Mouse (Mus musculus) kidney, adult 2 months (tissue): ENCODE data around the gene Gm4894. TPM values are rescaled to one million over a fixed set of nuclear protein-coding genes. Genes with fewer than 3 reads are reported as not detected.

ENCODE experiments used
- DNase-seq: peaks from one replicate; pipeline ENCODE4 v3.0.0; 2021
- H3K27ac ChIP-seq: fragments of 200-500 bp; 2 replicates; pipeline ENCODE4 v1.5.1; 2012; ENCODE audit warnings: low read depth, low read length, control low read depth, inconsistent platforms; ENCODE audit not compliant: insufficient read depth
- H3K27me3 ChIP-seq: fragments of 200-500 bp; replicated peaks from 2 replicates; pipeline ENCODE4 v1.6.1; 2012; ENCODE audit warnings: mild to moderate bottlenecking, moderate library complexity, low read length, inconsistent platforms; ENCODE audit not compliant: control insufficient read depth, insufficient read depth
- H3K36me3 ChIP-seq: fragments of 200-500 bp; 2 replicates; pipeline ENCODE4 v1.6.1; 2012; ENCODE audit warnings: mild to moderate bottlenecking, moderate library complexity, low read length, inconsistent platforms; ENCODE audit not compliant: control insufficient read depth, insufficient read depth
- H3K4me1 ChIP-seq: fragments of 200-500 bp; 2 replicates; pipeline ENCODE4 v1.6.1; 2011; ENCODE audit warnings: low read length; ENCODE audit not compliant: control insufficient read depth, insufficient read depth
- H3K4me3 ChIP-seq: fragments of 200-500 bp; 2 replicates; pipeline ENCODE4 v1.5.1; 2011; ENCODE audit warnings: mild to moderate bottlenecking, low read depth, low read length, control low read depth; ENCODE audit not compliant: insufficient read depth
- CTCF ChIP-seq: fragments of 200-500 bp; conservative IDR thresholded peaks from 2 replicates; pipeline ENCODE4 v1.5.1; 2011; ENCODE audit warnings: low read depth, mild to moderate bottlenecking, control low read depth, low read length, moderate library complexity, mixed read lengths; ENCODE audit not compliant: insufficient read depth, insufficient read length
- POLR2A ChIP-seq: fragments of 200-500 bp; IDR thresholded peaks from one replicate; pipeline ENCODE4 v1.6.1; 2011; ENCODE audit warnings: low read depth, low read length, control low read depth
- WGBS: fragments of 180-500 bp; shearing (Covaris S2); methylation state at CpG from one replicate; pipeline ENCODE4 v1.1.7; 2018; 5-methylcytosine and 5-hydroxymethylcytosine counted together
- polyA plus RNA-seq: library from polyadenylated mRNA; depleted of rRNA; stranded (reverse); fragments of >200 nt; gene quantifications from 2 replicates; pipeline ENCODE4 v1.2.3, GENCODE M21; 2012; rRNA removed

The Gm4894 gene
- polyA plus RNA-seq, 1 experiment, result not detected

DNA sequence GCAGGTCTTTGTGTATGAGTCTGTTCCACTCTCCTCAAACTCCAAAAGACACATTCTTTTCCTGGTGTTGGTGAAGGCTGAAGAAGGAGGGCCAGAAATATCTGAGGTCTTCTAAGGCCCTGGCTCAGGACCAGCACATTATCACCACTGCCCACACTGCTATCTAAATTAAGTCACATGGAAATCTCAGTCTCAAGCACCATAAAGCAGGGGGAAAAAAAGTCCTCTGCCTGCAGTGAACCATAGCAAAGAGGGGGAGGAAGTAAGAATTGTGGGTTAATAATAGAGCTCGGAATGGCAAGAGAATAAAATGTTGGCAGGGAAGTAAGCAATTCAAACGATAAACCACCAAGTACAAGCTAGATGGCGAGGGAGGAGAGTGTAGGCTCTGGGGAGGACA is 57.2 kb downstream of the Gm4894 start:
- Histone ChIP-seq H3K4me1 (no peaks in the 10 kb centered on the region), H3K27me3 (no peaks in the 10 kb centered on the region; the same call in 1 of the 2 replicates), H3K27ac (no peak overlapping the region), H3K4me3 (no peak overlapping the region), H3K36me3 (no peaks in the 10 kb centered on the region)
- 22% methylated on average over 3 of the region's 3 CpGs for WGBS
- DNase-seq, result peak; percentile 17
- TF ChIP-seq CTCF (no peak), POLR2A (no peak)

DNA sequence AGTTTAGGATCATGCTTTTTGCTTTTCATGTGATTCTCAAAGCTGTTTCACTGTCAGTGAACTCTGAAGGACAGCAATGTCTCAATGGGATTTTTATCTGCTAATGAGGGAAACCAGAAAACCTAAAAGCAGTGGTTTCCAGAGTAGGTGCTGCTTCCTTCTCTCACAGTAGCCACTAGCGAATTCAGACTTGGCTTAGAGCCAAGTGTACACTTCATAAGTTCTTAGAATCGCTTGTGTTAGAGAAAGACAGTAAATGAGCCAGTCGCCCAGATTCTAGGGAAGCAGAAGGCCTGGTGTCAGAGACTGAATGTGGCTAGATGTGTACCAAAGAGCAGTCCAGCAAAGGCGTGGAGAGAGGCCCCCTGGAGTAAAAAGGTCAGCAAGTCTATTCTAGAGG is 60.5 kb downstream of the Gm4894 start:
- 46% methylated on average over 4 of the region's 4 CpGs for WGBS
- H3K27me3 ChIP-seq, result no peaks in the 10 kb centered on the region; the same call in 1 of the 2 replicates
- H3K4me3 ChIP-seq, result no peak overlapping the region
- no peak overlapping the region for H3K27ac ChIP-seq
- no peak for TF ChIP-seq CTCF
- TF ChIP-seq POLR2A, result no peak
- H3K36me3 ChIP-seq, result no peaks in the 10 kb centered on the region
- no peaks in the 10 kb centered on the region for H3K4me1 ChIP-seq
- DNase-seq, result no peak

DNA sequence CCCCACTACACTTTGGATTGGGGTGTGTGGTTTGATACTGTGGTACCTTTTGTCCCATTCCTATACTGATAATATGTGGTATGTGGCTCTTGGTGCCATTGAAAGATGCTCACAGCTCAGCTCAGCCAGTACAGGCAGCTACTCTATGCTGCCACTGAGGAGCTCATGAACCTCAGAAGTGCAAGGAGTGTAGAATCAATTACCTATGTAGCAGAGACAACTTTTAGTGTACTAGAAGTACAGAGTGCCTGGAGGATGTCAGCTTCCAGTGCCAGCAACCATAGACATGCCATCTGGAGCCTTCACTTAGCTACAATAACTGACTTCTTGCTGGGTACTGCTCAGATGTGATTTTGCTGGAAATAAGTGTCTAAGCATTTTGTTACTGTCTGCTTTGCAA is 68.3 kb downstream of the Gm4894 start:
- no peak for TF ChIP-seq CTCF
- TF ChIP-seq POLR2A, result no peak
- DNase-seq, result no peak
- no peaks in the 10 kb centered on the region for H3K27me3 ChIP-seq
- H3K27ac ChIP-seq, result no peak overlapping the region
- H3K4me3 ChIP-seq, result no peak overlapping the region
- H3K4me1 ChIP-seq, result no peaks in the 10 kb centered on the region
- no peaks in the 10 kb centered on the region for H3K36me3 ChIP-seq

Other genes with a start within 250 kb of the Gm4894 start
- 10.9 and 11.4 TPM in 2 replicates for gene Zw10, start 194.9 kb upstream of the Gm4894 start, polyA plus RNA-seq
- 0.36 and 0.37 TPM in 2 replicates for gene Tmprss5, start 169.3 kb upstream of the Gm4894 start, polyA plus RNA-seq
- gene Drd2, start 90.1 kb downstream of the Gm4894 start, polyA plus RNA-seq, result 0.12 and 0.44 TPM in 2 replicates
- not detected in 2 replicates for gene Ankk1, start 176.5 kb downstream of the Gm4894 start, polyA plus RNA-seq
- 3.8 and 4.1 TPM in 2 replicates for gene Ttc12, start 235.7 kb downstream of the Gm4894 start, polyA plus RNA-seq